Mouse (Mus musculus): Measurements from ENCODE around the gene Ccdc74a.

Gene Ccdc74a

GRCm38 (mm10) chr16:17642311-17642710 lies 4.0 kb upstream of the Ccdc74a start:
- no peak for DNase-seq

DNA sequence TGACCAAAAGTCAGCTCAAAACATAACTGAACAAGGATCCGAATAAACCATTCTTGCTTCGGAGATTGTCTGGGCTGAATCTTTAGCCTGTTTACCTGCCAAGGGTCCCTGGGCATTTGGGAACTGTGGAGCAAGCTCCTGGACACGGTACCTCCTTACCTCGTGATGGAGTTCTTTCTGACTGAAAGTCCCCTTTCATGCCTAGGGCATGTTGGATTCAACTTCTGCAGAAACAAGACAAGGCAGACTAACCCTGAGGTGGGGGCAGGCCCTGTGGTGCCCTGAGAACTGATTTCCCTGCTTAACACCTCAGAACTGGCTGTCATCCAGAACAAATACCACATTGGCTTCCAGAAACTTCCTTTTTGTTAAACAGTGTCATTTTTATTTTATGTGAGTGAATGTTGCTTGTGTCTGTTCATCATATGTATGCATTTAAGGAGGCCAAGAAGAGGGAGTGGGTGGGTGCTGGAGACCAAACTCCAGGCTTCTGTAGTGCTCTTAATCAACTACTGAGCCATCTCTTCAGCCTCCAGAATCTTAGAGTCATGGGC lies 2.8 kb upstream of the Ccdc74a start:
- DNase-seq = no peak

DNA sequence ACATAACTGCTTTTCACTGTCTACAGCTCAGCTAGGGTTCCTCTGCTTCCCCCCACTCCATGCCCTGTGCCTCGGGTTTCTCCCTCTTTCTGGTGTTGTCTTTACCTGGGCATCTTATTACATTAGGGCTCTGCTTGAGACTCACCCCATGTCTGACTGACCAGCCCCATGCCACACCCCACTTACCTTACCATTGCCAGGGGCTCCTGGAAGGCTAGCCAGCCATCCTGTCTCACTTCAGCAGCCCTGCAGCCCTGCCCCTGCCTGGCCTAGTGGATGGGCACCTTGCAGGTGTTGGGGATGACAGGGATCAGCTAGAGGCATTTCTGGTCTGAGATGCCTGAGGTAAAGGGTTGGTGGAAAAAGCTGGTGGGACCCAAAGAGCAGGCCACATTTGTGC lies 886 bp downstream of the Ccdc74a start:
- DNase-seq = no peak

- no peak for DNase-seq
These were observed 1.5 kb downstream of the Ccdc74a start for GRCm38 (mm10) chr16:17647566-17648340.

DNA sequence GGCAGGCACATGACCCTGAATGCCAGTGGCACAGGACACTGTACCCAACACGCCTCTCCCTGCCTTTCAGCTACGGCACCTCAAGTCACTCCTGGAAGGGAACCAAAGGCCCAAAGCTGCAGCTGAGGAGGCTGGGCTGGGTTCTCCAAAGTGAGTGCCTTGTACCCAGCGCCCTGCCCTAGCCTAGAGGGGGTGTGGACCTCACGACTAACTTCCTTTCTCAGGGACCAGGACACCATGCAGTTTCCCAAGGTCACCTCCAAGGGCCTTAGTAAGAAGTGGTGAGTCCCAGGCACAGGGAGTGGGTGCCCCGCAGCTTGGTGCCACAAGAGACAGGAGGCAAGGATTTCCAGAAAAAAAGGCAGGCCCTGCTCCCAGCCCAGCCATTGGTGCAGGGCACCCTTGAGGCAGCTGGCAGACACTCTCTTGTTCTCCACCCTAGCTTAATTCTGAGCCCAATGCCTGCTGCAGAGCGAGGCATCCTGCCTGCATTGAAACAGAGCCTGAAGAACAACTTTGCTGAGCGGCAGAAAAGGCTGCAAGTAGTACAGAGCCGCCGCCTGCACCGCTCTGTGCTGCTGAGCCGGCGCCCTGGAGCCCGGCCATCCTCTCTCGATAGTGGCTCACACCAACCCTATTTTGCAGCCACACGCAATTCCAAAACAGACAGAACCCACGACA lies 3.8 kb downstream of the Ccdc74a start:
- no peak for DNase-seq

DNA sequence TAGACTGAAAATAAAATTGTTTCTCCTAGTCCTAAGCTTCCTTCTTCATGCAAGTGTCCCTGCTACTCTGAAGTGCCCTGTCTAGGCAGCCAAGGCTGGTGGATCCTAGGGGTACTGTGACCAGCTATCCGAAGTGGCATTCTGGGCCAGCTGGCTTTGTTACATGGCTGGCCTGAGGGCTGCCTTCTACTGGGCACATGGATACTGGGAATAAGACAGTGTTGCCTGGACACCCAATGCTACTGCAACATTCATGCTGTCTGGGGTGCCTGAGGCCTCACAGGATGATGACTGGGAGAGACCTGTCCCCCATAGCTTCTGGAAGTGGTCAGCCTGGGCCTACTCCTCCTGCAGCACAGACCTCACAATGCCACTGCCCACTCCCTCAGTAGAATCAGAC lies 4.4 kb downstream of the Ccdc74a start:
- no peak for DNase-seq

DNA sequence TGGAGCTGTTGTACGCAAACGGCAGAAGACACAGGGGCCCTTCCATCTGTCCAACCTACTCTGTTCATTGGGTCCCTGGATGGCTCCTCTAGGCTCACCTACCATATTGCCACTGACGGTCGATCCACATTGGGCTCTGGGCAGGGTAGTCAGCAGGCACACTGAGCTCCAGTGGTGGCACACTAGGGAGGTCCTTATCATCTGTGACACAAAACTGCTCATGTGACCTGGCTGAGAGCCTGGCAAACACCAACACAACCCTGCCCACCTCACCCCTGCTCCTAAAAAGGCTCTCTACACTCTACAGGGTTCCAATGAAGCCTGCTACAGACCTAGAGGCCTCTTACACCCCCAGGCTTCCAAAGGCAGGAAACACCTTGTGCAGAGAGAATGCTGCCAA lies 6.3 kb downstream of the Ccdc74a start:
- DNase-seq = no peak

DNA sequence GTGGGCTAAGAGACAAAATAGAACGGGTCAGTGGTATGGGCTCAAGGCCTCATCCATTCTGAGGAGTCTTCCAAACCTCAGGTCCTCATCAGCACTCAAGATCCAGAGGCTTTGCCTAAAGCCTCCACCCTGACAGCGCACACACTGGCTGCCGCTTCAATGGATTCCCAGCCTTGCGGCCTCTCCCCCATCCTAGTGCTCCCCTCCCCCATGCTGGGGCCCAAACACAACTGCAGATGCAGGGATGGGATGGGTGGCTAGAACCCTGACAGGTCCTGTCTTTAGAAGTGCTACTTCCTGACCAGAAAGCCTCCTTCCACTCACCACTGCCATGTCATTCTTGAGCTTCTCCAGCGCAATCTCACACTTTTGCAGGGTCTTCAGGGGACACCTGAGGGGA lies 7.3 kb downstream of the Ccdc74a start:
- DNase-seq = no peak

DNA sequence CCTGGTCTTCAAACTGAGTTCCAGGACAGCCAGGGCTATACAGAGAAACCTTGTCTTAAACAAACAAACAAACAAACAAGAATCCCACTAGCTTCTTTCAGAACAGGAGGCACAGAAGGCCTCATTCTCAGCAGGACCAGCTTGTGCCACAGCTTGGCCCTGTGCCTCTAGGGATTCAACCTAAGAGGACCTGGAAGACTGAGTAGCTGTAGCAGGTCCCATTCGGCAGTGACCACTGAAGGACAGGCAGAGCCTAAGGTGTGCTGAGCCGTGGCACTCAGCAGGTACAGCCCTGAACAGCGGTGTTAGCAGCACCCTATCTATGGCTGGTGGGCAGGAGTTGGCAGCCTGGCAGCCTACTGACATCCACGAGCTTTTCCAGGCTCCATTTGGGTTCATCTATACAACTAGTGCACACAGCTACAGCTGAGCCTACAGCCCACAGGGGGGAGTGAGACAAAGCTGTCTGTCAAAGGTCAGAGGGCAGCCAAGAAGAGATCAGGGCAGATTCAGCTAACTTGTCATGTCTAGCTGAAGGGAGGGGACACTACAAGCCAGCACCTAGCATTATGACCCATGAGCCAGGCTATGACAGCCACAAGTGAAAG lies 8.0 kb downstream of the Ccdc74a start:
- DNase-seq = no peak

DNA sequence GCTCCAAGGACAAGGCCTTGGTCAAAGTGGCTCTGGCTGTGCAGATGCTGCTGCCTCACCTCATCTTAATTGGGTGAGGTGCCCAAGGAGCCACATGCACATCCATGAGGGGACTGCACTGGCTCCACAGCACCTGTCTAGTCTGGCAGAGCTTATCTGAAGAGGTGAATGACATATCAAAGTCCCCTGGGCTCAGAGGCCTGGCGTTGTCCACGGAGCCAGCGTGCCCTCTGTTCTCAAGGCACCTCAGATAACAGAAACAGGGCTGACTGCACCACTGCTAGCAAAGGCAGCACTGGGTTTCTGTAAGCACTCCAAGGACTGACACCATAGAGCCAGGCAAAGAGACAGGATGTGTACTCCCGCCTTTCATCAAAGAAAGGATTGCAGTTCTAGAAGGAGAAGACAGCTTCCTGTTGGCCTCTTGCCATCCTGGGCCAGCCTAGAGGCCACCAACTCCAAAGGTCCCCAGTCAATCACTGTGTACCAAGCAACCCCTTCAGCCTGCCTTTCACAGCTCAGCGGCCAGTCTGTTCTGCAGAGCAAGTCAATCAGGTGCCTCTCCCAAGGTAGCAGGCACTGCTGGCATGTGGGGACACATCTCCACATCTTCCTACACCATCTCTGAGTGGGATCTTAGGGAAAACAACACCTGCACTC lies 10.1 kb downstream of the Ccdc74a start:
- peak; percentile 19 to 48 for DNase-seq

DNA sequence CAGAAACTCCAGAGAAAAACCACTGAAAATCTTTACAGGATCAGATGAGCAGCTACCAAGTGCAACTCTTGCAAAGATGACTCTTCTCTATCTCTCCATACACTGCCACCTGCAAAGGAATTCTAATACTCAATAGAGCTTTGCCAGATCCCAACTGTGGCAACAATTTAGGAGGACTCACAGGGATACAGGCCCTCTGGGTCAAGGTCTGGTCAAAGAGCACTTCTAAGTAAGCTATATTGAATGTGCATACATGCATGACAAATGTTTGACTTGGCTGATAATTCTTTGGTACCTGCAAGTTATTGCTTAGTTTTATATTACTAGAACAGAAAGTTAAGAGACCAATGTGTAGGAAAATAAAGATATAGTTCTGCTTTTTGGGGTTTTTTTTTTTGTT lies 19.3 kb downstream of the Ccdc74a start:
- DNase-seq = peak in 1 of 2 experiments; percentile 22

DNA sequence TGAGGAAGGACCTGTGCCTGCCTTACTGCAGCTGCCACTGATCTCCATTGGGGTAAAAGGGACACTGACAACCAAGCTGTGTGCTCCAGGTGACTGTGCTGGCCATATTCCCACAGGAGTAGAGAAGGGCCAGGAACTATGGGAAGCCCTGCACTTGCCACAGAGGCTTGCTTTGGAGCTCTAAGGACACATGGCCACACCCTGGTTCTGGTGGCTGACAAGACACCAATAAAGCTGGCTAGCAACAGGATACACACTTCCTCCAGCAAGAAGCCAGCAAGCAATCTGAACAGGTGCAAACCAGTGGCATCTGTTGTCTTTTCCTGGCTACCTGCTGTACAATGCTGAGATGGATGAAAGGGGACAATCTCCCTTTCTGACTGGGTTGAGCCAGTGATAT lies 23.6 kb downstream of the Ccdc74a start:
- no peak for DNase-seq

- DNase-seq = no peak
These were observed 48.6 kb downstream of the Ccdc74a start for GRCm38 (mm10) chr16:17694860-17695259.

Data from kidney, postnatal 25 days (tissue).